Mouse (Mus musculus): Measurements from ENCODE around the gene Ankrd33. TPM values are rescaled to one million over a fixed set of nuclear protein-coding genes. Genes with fewer than 3 reads are reported as not detected.

Ankrd33 gene
- polyA plus RNA-seq, 1 experiment from 2014 or later = not detected

GRCm38 (mm10) chr15:101076071-101077000 is 39.2 kb upstream of the Ankrd33 start:
- peak overlapping the region; percentile 97 for H3K4me3 ChIP-seq
- peaks cover 22% of the 10 kb centered on the region for H3K27me3 ChIP-seq
- under 1% methylated on average over 26 of the region's 26 CpGs for WGBS
- H3K27ac ChIP-seq (replicated peaks) = peak overlapping the region; percentile 95
- H3K9ac ChIP-seq (replicated peaks) = peak overlapping the region; percentile 95
- peak; percentile 44 for ATAC-seq (ENCODE audit: low FRiP score, low read depth)
- H3K9me3 ChIP-seq = no peaks in the 10 kb centered on the region
- no peaks in the 10 kb centered on the region for H3K36me3 ChIP-seq
- peaks cover 46% of the 10 kb centered on the region for H3K4me1 ChIP-seq
- peak overlapping the region; percentile 86 for H3K4me2 ChIP-seq (replicated peaks)

DNA sequence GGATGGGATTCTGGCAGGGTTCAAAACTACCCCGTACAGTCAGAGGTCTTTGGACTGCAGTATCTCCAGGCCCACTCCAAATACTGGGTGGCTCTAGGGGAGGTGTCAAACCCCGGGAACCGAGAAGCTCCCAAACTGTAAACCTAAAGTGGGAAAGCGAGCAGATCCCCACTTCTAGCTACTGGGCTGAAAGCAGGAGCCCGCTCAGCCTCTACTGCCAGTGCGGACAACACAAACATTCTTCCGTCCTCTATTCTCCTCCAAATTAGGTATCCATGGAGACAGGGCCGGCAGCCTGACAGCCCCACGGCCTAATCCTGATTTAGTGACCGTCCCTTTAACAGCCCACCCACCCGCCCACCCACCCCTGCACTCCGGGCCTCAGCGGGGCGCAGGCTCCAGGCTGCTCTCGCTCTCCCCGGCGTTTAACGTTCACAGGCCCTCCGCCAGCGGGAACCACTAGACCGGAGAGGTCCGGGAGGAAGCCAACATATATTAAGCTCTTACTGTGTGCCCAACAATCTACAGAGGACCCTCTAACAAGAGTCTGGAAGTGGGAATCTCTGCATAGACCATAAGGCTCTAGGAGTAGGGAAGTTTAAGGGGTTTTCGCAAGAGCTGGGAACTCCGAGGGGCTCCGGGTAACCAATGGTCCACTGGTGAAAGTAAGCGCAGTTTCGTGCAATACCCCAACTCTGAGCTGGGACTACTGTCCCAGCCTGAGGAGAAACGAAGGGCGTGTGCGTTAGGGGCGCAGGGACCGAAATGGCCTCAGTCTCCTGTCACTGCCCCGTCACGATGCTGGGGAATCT is 38.3 kb upstream of the Ankrd33 start:
- Histone ChIP-seq H3K27me3 (peaks cover 27% of the 10 kb centered on the region), H3K27ac (replicated peaks) (peak overlapping the region; percentile 95), H3K4me2 (replicated peaks) (peak overlapping the region; percentile 86), H3K4me1 (peaks cover 44% of the 10 kb centered on the region), H3K9me3 (no peaks in the 10 kb centered on the region), H3K4me3 (peak overlapping the region; percentile 97), H3K36me3 (no peaks in the 10 kb centered on the region), H3K9ac (replicated peaks) (peak overlapping the region; percentile 95)
- peak; percentile 59 for ATAC-seq (ENCODE audit: low FRiP score, low read depth)
- under 1% methylated on average over 34 of the region's 34 CpGs for WGBS

DNA sequence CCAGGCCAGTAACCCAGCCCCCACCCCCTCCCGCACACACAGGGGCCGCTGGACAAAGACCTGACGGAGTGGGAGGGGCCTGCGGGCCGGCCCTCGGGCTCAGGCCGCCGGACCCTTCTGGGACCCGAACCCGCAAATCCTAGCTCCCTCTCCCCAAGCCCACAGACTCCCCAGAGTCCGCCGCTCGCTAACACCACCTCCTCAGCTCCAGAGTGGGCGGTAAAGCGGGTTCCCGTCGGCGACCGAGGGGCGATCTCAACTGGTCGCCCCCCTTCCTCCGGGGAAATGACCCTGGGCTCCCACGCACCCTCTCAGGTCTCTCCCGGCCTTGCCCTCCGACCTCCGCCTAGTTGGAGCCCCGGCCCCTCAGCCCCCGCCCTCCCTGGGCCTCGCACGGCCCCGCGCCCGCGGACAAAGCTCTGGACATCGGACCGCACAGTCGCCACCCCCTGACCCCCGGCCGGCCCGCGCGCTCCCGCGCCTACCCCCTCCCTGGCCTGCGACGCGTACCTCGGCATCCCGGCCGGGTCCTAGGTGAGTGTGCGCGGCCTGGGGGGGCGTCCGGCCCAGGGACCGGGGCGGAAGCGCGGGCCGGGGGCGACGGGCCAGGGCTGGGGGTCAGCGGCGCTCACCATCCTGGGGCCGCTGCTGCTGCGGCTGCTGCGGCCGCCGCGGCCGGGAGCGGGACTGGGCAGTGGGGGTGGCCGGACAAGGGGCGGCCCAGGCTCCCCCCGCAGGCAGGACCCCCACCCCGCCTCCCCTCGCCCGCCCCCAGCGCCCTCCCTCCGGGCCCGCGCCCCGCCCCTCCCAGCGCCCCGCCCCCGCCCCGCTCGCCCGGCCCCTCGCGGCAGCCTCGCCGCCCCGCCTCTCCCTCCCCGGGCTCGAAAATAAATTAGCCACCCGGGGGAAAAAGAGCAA is 37.5 kb upstream of the Ankrd33 start, which contains the start of gene Fignl2:
Fignl2 (minus strand) TSS at position 755 of the 918 bp plus-strand sequence.
- Histone ChIP-seq H3K4me3 (peak within 1 kb of the TSS; percentile 97), H3K4me1 (peaks cover 44% of the 10 kb centered on the region), H3K27me3 (peaks cover 30% of the 10 kb centered on the region), H3K27ac (replicated peaks) (peak within 1 kb of the TSS; percentile 95), H3K36me3 (no peaks in the 10 kb centered on the region), H3K9ac (replicated peaks) (peak within 1 kb of the TSS; percentile 95), H3K4me2 (replicated peaks) (peak within 1 kb of the TSS; percentile 86), H3K9me3 (no peaks in the 10 kb centered on the region)
- under 1% methylated on average over 76 of the region's 96 CpGs for WGBS
- peak; percentile 38 for ATAC-seq (ENCODE audit: low FRiP score, low read depth)

- 1% methylated on average over 23 of the region's 30 CpGs for WGBS
- peak overlapping the region; percentile 95 for H3K27ac ChIP-seq (replicated peaks)
Measured at GRCm38 (mm10) chr15:101078731-101079156, 36.8 kb upstream of the Ankrd33 start.

GRCm38 (mm10) chr15:101080031-101080520 is 35.5 kb upstream of the Ankrd33 start:
- no peak for ATAC-seq (ENCODE audit: low FRiP score, low read depth)
- 78% methylated on average over 9 of the region's 9 CpGs for WGBS
- no peaks in the 10 kb centered on the region for H3K9me3 ChIP-seq
- H3K4me2 ChIP-seq (replicated peaks) = no peak overlapping the region
- H3K27me3 ChIP-seq = peaks cover 30% of the 10 kb centered on the region
- no peaks in the 10 kb centered on the region for H3K36me3 ChIP-seq
- no peak overlapping the region for H3K27ac ChIP-seq (replicated peaks)
- H3K9ac ChIP-seq (replicated peaks) = no peak overlapping the region
- peaks cover 36% of the 10 kb centered on the region for H3K4me1 ChIP-seq
- no peak overlapping the region for H3K4me3 ChIP-seq

More at GRCm38 (mm10) chr15:101078731-101079156, 36.8 kb upstream of the Ankrd33 start:
- peaks cover 41% of the 10 kb centered on the region for H3K4me1 ChIP-seq
- peak overlapping the region; percentile 95 for H3K9ac ChIP-seq (replicated peaks)
- peak overlapping the region; percentile 86 for H3K4me2 ChIP-seq (replicated peaks)
- peaks cover 30% of the 10 kb centered on the region for H3K27me3 ChIP-seq
- H3K4me3 ChIP-seq = peak overlapping the region; percentile 97
- H3K36me3 ChIP-seq = no peaks in the 10 kb centered on the region
- peak; percentile 56 for ATAC-seq (ENCODE audit: low FRiP score, low read depth)
- H3K9me3 ChIP-seq = no peaks in the 10 kb centered on the region

- H3K9ac ChIP-seq (replicated peaks) = peak overlapping the region; percentile 28; the same call in 1 of the 2 replicates
- no peaks in the 10 kb centered on the region for H3K36me3 ChIP-seq
- H3K27ac ChIP-seq (replicated peaks) = no peak overlapping the region
- peaks cover 27% of the 10 kb centered on the region for H3K4me1 ChIP-seq
- WGBS = 78% methylated on average over 7 of the region's 7 CpGs
- no peak for ATAC-seq (ENCODE audit: low FRiP score, low read depth)
- no peak overlapping the region for H3K4me2 ChIP-seq (replicated peaks)
- no peaks in the 10 kb centered on the region for H3K9me3 ChIP-seq
- H3K27me3 ChIP-seq = peaks cover 30% of the 10 kb centered on the region
- H3K4me3 ChIP-seq = no peak overlapping the region
Measured at GRCm38 (mm10) chr15:101081035-101081548, 34.5 kb upstream of the Ankrd33 start.

GRCm38 (mm10) chr15:101082236-101082635 is 33.3 kb upstream of the Ankrd33 start:
- 61% methylated on average over 4 of the region's 4 CpGs for WGBS
- no peaks in the 10 kb centered on the region for H3K36me3 ChIP-seq
- H3K9me3 ChIP-seq = no peaks in the 10 kb centered on the region
- H3K4me3 ChIP-seq = no peak overlapping the region
- peaks cover 16% of the 10 kb centered on the region for H3K4me1 ChIP-seq
- no peak for ATAC-seq (ENCODE audit: low FRiP score, low read depth)
- H3K9ac ChIP-seq (replicated peaks) = no peak overlapping the region
- no peak overlapping the region for H3K4me2 ChIP-seq (replicated peaks)
- H3K27me3 ChIP-seq = peaks cover 30% of the 10 kb centered on the region
- H3K27ac ChIP-seq (replicated peaks) = no peak overlapping the region

- WGBS = 80% methylated on average over 10 of the region's 10 CpGs
- Histone ChIP-seq H3K27ac (replicated peaks) (no peak overlapping the region), H3K4me2 (replicated peaks) (no peak overlapping the region), H3K27me3 (peaks cover 21% of the 10 kb centered on the region), H3K4me3 (no peak overlapping the region), H3K9ac (replicated peaks) (no peak overlapping the region), H3K9me3 (no peaks in the 10 kb centered on the region), H3K36me3 (no peaks in the 10 kb centered on the region), H3K4me1 (peaks cover 7% of the 10 kb centered on the region)
- no peak for ATAC-seq (ENCODE audit: low FRiP score, low read depth)
Measured at GRCm38 (mm10) chr15:101084499-101084898, 31.1 kb upstream of the Ankrd33 start.

GRCm38 (mm10) chr15:101086451-101086850 is 29.1 kb upstream of the Ankrd33 start:
- H3K9ac ChIP-seq (replicated peaks) = no peak overlapping the region
- H3K4me1 ChIP-seq = peaks cover 7% of the 10 kb centered on the region; the same call in 1 of the 2 replicates
- H3K36me3 ChIP-seq = no peaks in the 10 kb centered on the region
- H3K4me2 ChIP-seq (replicated peaks) = no peak overlapping the region
- ATAC-seq (ENCODE audit: low FRiP score, low read depth) = no peak
- H3K9me3 ChIP-seq = no peaks in the 10 kb centered on the region
- no peak overlapping the region for H3K27ac ChIP-seq (replicated peaks)
- 68% methylated on average over 9 of the region's 9 CpGs for WGBS
- H3K27me3 ChIP-seq = peaks cover 7% of the 10 kb centered on the region; the same call in 1 of the 2 replicates
- H3K4me3 ChIP-seq = no peak overlapping the region

- Histone ChIP-seq H3K9me3 (no peaks in the 10 kb centered on the region), H3K9ac (replicated peaks) (no peak overlapping the region), H3K4me2 (replicated peaks) (no peak overlapping the region), H3K36me3 (no peaks in the 10 kb centered on the region), H3K4me1 (peaks cover 10% of the 10 kb centered on the region), H3K4me3 (no peak overlapping the region), H3K27me3 (peaks cover 3% of the 10 kb centered on the region; the same call in 1 of the 2 replicates), H3K27ac (replicated peaks) (no peak overlapping the region)
- ATAC-seq (ENCODE audit: low FRiP score, low read depth) = no peak
- WGBS = 77% methylated on average over 3 of the region's 3 CpGs
Measured at GRCm38 (mm10) chr15:101086956-101087355, 28.6 kb upstream of the Ankrd33 start.

- no peak overlapping the region for H3K4me3 ChIP-seq
- ATAC-seq (ENCODE audit: low FRiP score, low read depth) = no peak
- H3K36me3 ChIP-seq = no peaks in the 10 kb centered on the region
- H3K27me3 ChIP-seq = no peaks in the 10 kb centered on the region; the same call in 1 of the 2 replicates
- H3K9me3 ChIP-seq = no peaks in the 10 kb centered on the region
- H3K4me1 ChIP-seq = peaks cover 23% of the 10 kb centered on the region
- WGBS = 47% methylated on average over 4 of the region's 4 CpGs
- H3K4me2 ChIP-seq (replicated peaks) = no peak overlapping the region
- H3K9ac ChIP-seq (replicated peaks) = no peak overlapping the region
- no peak overlapping the region for H3K27ac ChIP-seq (replicated peaks)
Measured at GRCm38 (mm10) chr15:101088291-101088690, 27.3 kb upstream of the Ankrd33 start.
